Mouse (Mus musculus): Measurements from ENCODE around the gene Hist1h2bc.

Gene Hist1h2bc

GRCm38 (mm10) chr13:23705751-23706356, 21.9 kb downstream of the Hist1h2bc start:
- H3K27me3 ChIP-seq (ENCODE audit: insufficient read depth, low read length): peaks cover 41% of the 10 kb centered on the region
- H3K9me3 ChIP-seq (ENCODE audit: low read length): no peaks in the 10 kb centered on the region
- TF ChIP-seq CTCF (conservative IDR thresholded peaks at IDR 0.05; ENCODE audit: low read length): no peak
- no peak for TF ChIP-seq NANOG (IDR thresholded peaks at IDR 0.05; ENCODE audit: borderline replicate concordance, low read length)
- TF ChIP-seq POU5F1 (IDR thresholded peaks at IDR 0.05; ENCODE audit: borderline replicate concordance, low read length): no peak
- H3K4me1 ChIP-seq (replicated peaks; ENCODE audit: low read depth, low read length): peaks cover 16% of the 10 kb centered on the region
- H3K36me3 ChIP-seq (ENCODE audit: insufficient read depth, low read length): no peaks in the 10 kb centered on the region
- no peak overlapping the region for H3K4me3 ChIP-seq (replicated peaks; ENCODE audit: low read length)

GRCm38 (mm10) chr13:23706771-23707170, 22.8 kb downstream of the Hist1h2bc start:
- Histone ChIP-seq H3K4me3 (replicated peaks; ENCODE audit: low read length) (no peak overlapping the region), H3K9me3 (ENCODE audit: low read length) (no peaks in the 10 kb centered on the region), H3K27me3 (ENCODE audit: insufficient read depth, low read length) (peaks cover 48% of the 10 kb centered on the region), H3K4me1 (replicated peaks; ENCODE audit: low read depth, low read length) (peaks cover 14% of the 10 kb centered on the region), H3K36me3 (ENCODE audit: insufficient read depth, low read length) (no peaks in the 10 kb centered on the region)
- TF ChIP-seq POU5F1 (IDR thresholded peaks at IDR 0.05; ENCODE audit: borderline replicate concordance, low read length) (no peak), NANOG (IDR thresholded peaks at IDR 0.05; ENCODE audit: borderline replicate concordance, low read length) (no peak), CTCF (conservative IDR thresholded peaks at IDR 0.05; ENCODE audit: low read length) (no peak)

- Histone ChIP-seq H3K4me3 (replicated peaks; ENCODE audit: low read length) (no peak overlapping the region), H3K36me3 (ENCODE audit: insufficient read depth, low read length) (no peaks in the 10 kb centered on the region), H3K4me1 (replicated peaks; ENCODE audit: low read depth, low read length) (peaks cover 14% of the 10 kb centered on the region), H3K27me3 (ENCODE audit: insufficient read depth, low read length) (peaks cover 51% of the 10 kb centered on the region), H3K9me3 (ENCODE audit: low read length) (no peaks in the 10 kb centered on the region)
- no peak for TF ChIP-seq NANOG (IDR thresholded peaks at IDR 0.05; ENCODE audit: borderline replicate concordance, low read length)
- TF ChIP-seq POU5F1 (IDR thresholded peaks at IDR 0.05; ENCODE audit: borderline replicate concordance, low read length): no peak
- no peak for TF ChIP-seq CTCF (conservative IDR thresholded peaks at IDR 0.05; ENCODE audit: low read length)
Measured at GRCm38 (mm10) chr13:23708041-23708440, 24.0 kb downstream of the Hist1h2bc start.

- no peaks in the 10 kb centered on the region for H3K36me3 ChIP-seq (ENCODE audit: insufficient read depth, low read length)
- H3K27me3 ChIP-seq (ENCODE audit: insufficient read depth, low read length): peaks cover 51% of the 10 kb centered on the region
- peaks cover 14% of the 10 kb centered on the region for H3K4me1 ChIP-seq (replicated peaks; ENCODE audit: low read depth, low read length)
- TF ChIP-seq CTCF (conservative IDR thresholded peaks at IDR 0.05; ENCODE audit: low read length): no peak
- TF ChIP-seq POU5F1 (IDR thresholded peaks at IDR 0.05; ENCODE audit: borderline replicate concordance, low read length): no peak
- TF ChIP-seq NANOG (IDR thresholded peaks at IDR 0.05; ENCODE audit: borderline replicate concordance, low read length): no peak
- no peak overlapping the region for H3K4me3 ChIP-seq (replicated peaks; ENCODE audit: low read length)
- no peaks in the 10 kb centered on the region for H3K9me3 ChIP-seq (ENCODE audit: low read length)
Measured at GRCm38 (mm10) chr13:23708654-23709053, 24.7 kb downstream of the Hist1h2bc start.

- peaks cover 51% of the 10 kb centered on the region for H3K27me3 ChIP-seq (ENCODE audit: insufficient read depth, low read length)
- peaks cover 14% of the 10 kb centered on the region for H3K4me1 ChIP-seq (replicated peaks; ENCODE audit: low read depth, low read length)
- TF ChIP-seq NANOG (IDR thresholded peaks at IDR 0.05; ENCODE audit: borderline replicate concordance, low read length) (no peak), CTCF (conservative IDR thresholded peaks at IDR 0.05; ENCODE audit: low read length) (no peak), POU5F1 (IDR thresholded peaks at IDR 0.05; ENCODE audit: borderline replicate concordance, low read length) (no peak)
- peak overlapping the region; percentile 48 for H3K4me3 ChIP-seq (replicated peaks; ENCODE audit: low read length)
- H3K36me3 ChIP-seq (ENCODE audit: insufficient read depth, low read length): no peaks in the 10 kb centered on the region
- no peaks in the 10 kb centered on the region for H3K9me3 ChIP-seq (ENCODE audit: low read length)
Measured at GRCm38 (mm10) chr13:23709714-23710373, 25.8 kb downstream of the Hist1h2bc start.

GRCm38 (mm10) chr13:23710374-23711089, 26.5 kb downstream of the Hist1h2bc start, which contains the start of gene Hfe:
Gene Hfe, minus strand, starts transcription at chr13:23710854.
- TF ChIP-seq POU5F1 (IDR thresholded peaks at IDR 0.05; ENCODE audit: borderline replicate concordance, low read length): no peak
- no peak for TF ChIP-seq CTCF (conservative IDR thresholded peaks at IDR 0.05; ENCODE audit: low read length)
- TF ChIP-seq NANOG (IDR thresholded peaks at IDR 0.05; ENCODE audit: borderline replicate concordance, low read length): no peak
- no peaks in the 10 kb centered on the region for H3K9me3 ChIP-seq (ENCODE audit: low read length)
- peaks cover 14% of the 10 kb centered on the region for H3K4me1 ChIP-seq (replicated peaks; ENCODE audit: low read depth, low read length)
- H3K36me3 ChIP-seq (ENCODE audit: insufficient read depth, low read length): no peaks in the 10 kb centered on the region
- H3K4me3 ChIP-seq (replicated peaks; ENCODE audit: low read length): peak within 1 kb of the TSS; percentile 48
- H3K27me3 ChIP-seq (ENCODE audit: insufficient read depth, low read length): peaks cover 51% of the 10 kb centered on the region

- TF ChIP-seq NANOG (IDR thresholded peaks at IDR 0.05; ENCODE audit: borderline replicate concordance, low read length) (no peak), POU5F1 (IDR thresholded peaks at IDR 0.05; ENCODE audit: borderline replicate concordance, low read length) (no peak), CTCF (conservative IDR thresholded peaks at IDR 0.05; ENCODE audit: low read length) (no peak)
- Histone ChIP-seq H3K4me1 (replicated peaks; ENCODE audit: low read depth, low read length) (peaks cover 11% of the 10 kb centered on the region; the same call in 1 of the 2 replicates), H3K9me3 (ENCODE audit: low read length) (no peaks in the 10 kb centered on the region), H3K27me3 (ENCODE audit: insufficient read depth, low read length) (peaks cover 4% of the 10 kb centered on the region; the same call in 1 of the 2 replicates), H3K4me3 (replicated peaks; ENCODE audit: low read length) (no peak overlapping the region), H3K36me3 (ENCODE audit: insufficient read depth, low read length) (no peaks in the 10 kb centered on the region)
Measured at GRCm38 (mm10) chr13:23716261-23717042, 32.5 kb downstream of the Hist1h2bc start.
